Mouse (Mus musculus) erythroblast, embryonic 14.5 days (primary cell): ENCODE results near the gene Astn2.

Experiments
- GATA1 ChIP-seq: IDR thresholded peaks from 2 replicates; pipeline ENCODE4 v1.6.1; 2012; ENCODE audit warnings: low read length, inconsistent platforms, mixed read lengths
- TAL1 ChIP-seq: IDR thresholded peaks from 3 replicates; pipeline ENCODE4 v1.6.1; 2012; ENCODE audit warnings: low read length, inconsistent platforms, mixed read lengths

GRCm38 (mm10) chr4:65473141-65473540 lies 931.3 kb downstream of the Astn2 start:
- no peak for TF ChIP-seq GATA1
- TF ChIP-seq TAL1: no peak
